Mouse (Mus musculus) left cerebral cortex, adult 18-20 months (tissue): Measurements from ENCODE around the gene Smc1a. TPM values are rescaled to one million over a fixed set of nuclear protein-coding genes. Genes with fewer than 3 reads are reported as not detected.

Experiments
- total RNA-seq, 2 experiments: library from RNA; stranded (reverse); gene quantifications; 2 replicates each; pipeline ENCODE4 v1.2.3; 2021

The Smc1a gene
- total RNA-seq, 2 experiments from 2014 or later: 52.1 to 54.7 TPM

Other genes starting within 250 kb of the Smc1a start
- gene Huwe1, start 215.6 kb upstream of the Smc1a start, total RNA-seq: 100 to 1,000 TPM; 255 to 264 TPM
- gene Hsd17b10, start 14.6 kb upstream of the Smc1a start, total RNA-seq: 10 to 100 TPM; 41.2 to 49.0 TPM
- gene Ribc1, start 133 bp upstream of the Smc1a start, total RNA-seq: under 1 TPM in 1 of 2 experiments, not detected in 1; 0.21 TPM
- gene Iqsec2, start 127.8 kb downstream of the Smc1a start, total RNA-seq: 100 to 1,000 TPM; 141 to 142 TPM
- 10 to 100 TPM; 47.1 to 65.7 TPM for gene Kdm5c, start 216.6 kb downstream of the Smc1a start, total RNA-seq